Mouse (Mus musculus) heart, adult 2 months (tissue): ENCODE results near the gene Slc16a10. TPM values are rescaled to one million over a fixed set of nuclear protein-coding genes. Genes with fewer than 3 reads are reported as not detected.

Source experiments
- DNase-seq, 2 experiments: peaks; one replicate each; pipeline ENCODE4 v3.0.0; 2021
- H3K27ac ChIP-seq: fragments of 200-600 bp; 2 replicates; pipeline ENCODE4 v1.8.1; 2022
- H3K27me3 ChIP-seq: fragments of 200-500 bp; 2 replicates; pipeline ENCODE4 v1.6.1; 2012; ENCODE audit warnings: mild to moderate bottlenecking, low read length, inconsistent platforms, mixed read lengths; ENCODE audit not compliant: control insufficient read depth, insufficient read depth
- H3K36me3 ChIP-seq: fragments of 200-500 bp; 2 replicates; pipeline ENCODE4 v1.6.1; 2012; ENCODE audit warnings: low read length, inconsistent platforms; ENCODE audit not compliant: control insufficient read depth, insufficient read depth
- H3K4me1 ChIP-seq: fragments of 200-500 bp; 2 replicates; pipeline ENCODE4 v1.6.1; 2011; ENCODE audit warnings: low read length; ENCODE audit not compliant: control insufficient read depth, insufficient read depth
- H3K4me3 ChIP-seq: fragments of 200-600 bp; 2 replicates; pipeline ENCODE4 v1.8.1; 2022
- H3K79me2 ChIP-seq: fragments of 200-500 bp; replicated peaks from 2 replicates; pipeline ENCODE4 v1.6.1; 2012; ENCODE audit warnings: mild to moderate bottlenecking, inconsistent platforms, low read length, moderate library complexity, mixed read lengths; ENCODE audit not compliant: control insufficient read depth, insufficient read depth
- H3K9ac ChIP-seq: fragments of 200-500 bp; 2 replicates; pipeline ENCODE4 v1.6.1; 2012; ENCODE audit warnings: low read depth, mild to moderate bottlenecking, control low read depth, inconsistent platforms, low read length, mixed read lengths
- CTCF ChIP-seq: fragments of 200-600 bp; IDR thresholded peaks from 2 replicates; pipeline ENCODE4 v1.8.1; 2022; ENCODE audit warnings: antibody characterized with exemption, mild to moderate bottlenecking, moderate library complexity
- EP300 ChIP-seq: fragments of 200-500 bp; IDR thresholded peaks from 2 replicates; pipeline ENCODE4 v1.6.1; 2011; ENCODE audit warnings: low read depth, low read length, control low read depth; ENCODE audit not compliant: insufficient read depth
- POLR2A ChIP-seq: fragments of 200-500 bp; IDR thresholded peaks from 2 replicates; pipeline ENCODE4 v1.6.1; 2011; ENCODE audit warnings: mild to moderate bottlenecking, low read depth, low read length, control low read depth; ENCODE audit not compliant: insufficient read depth
- WGBS: fragments of 180-500 bp; shearing (Covaris S2); methylation state at CpG from one replicate; pipeline ENCODE4 v1.1.7; 2018; 5-methylcytosine and 5-hydroxymethylcytosine counted together
- intact Hi-C: fragments of 180-260 bp; cut with DNase I; formaldehyde crosslinking; loops from one replicate; pipeline ENCODE4 v1.15.1; 2025
- polyA plus RNA-seq: library from polyadenylated mRNA; depleted of rRNA; stranded (reverse); fragments of >200 nt; gene quantifications from 2 replicates; pipeline ENCODE4 v1.2.3, GENCODE M21; 2012
- total RNA-seq, 2 experiments: library from RNA; stranded (reverse); gene quantifications; 2 replicates each; pipeline ENCODE4 v1.2.3; 2021

Gene Slc16a10
- total and polyA plus RNA-seq, 3 experiments: 15.3 to 21.9 (median 21.0) TPM

DNA sequence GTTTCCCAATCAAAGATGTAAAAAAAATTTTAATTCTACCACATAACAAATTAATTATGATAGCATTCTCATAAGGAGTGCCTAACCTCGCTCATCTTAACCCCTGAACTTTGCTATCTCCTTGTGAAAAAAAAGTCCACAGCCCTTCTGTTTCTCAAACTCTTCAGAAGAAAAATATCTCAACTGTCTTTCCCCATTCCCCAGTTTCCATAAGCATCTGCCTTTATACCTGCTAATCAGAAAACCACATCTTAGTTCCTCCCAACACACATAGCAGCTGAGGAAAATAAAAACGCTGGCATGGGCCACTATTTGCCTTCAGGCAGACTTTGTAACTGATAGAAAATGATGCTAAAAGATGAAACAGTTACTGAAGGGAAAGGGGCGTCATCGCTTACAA is 17.5 kb downstream of the Slc16a10 start:
- Histone ChIP-seq H3K27me3 (no peaks in the 10 kb centered on the region), H3K79me2 (no peaks in the 10 kb centered on the region), H3K36me3 (peaks cover 6% of the 10 kb centered on the region; the same call in 1 of the 2 replicates), H3K9ac (no peak overlapping the region), H3K4me3 (no peak overlapping the region), H3K27ac (no peak overlapping the region; the same call in 1 of the 2 replicates), H3K4me1 (peaks cover 5% of the 10 kb centered on the region)
- no peak for DNase-seq
- TF ChIP-seq EP300: no peak
- TF ChIP-seq CTCF: no peak
- no peak for TF ChIP-seq POLR2A
- WGBS: 80% methylated on average over 4 of the region's 4 CpGs
- intact Hi-C loops: no loop called here

DNA sequence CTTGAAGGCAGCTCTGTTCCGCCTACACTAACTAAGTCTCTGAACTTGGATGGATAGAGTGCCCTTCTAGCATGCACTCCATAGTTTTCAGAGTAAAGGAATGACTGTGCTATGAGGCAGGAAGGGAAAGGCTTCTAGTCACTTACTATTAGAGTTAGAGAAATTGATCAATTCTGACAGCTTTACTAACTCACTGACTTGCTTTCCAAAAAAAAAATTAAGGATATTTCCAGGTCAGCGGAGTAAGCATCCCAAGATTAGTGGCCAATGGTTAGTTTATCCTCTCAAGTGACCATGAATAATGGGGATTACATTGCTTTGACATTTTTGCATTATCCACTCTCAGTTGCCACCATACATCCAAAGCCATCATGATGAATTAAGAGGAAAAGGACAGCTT is 18.0 kb downstream of the Slc16a10 start:
- intact Hi-C loops: no loop called here

DNA sequence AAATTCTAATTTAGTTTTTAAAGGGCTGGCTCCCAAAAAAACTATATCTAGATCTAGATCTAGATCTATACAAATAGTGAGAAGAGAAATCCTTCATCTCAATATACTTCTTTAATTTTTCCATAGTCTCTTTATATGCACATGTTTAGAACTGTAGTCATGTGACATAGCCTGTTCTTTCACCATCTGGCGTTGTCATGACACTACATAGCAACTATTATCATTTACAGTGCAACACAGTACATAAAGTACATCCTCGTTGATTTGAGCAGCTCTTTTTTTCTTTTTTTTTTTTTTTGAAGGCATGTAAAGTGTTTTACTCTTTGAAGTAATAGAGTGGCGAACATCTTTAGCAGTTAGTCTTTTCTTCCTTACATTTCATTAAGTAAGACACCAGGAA is 22.6 kb downstream of the Slc16a10 start:
- TF ChIP-seq POLR2A (no peak), EP300 (no peak), CTCF (no peak)
- H3K4me1 ChIP-seq: peaks cover 2% of the 10 kb centered on the region; the same call in 1 of the 2 replicates

More for the DNA sequence above, 18.0 kb downstream of the Slc16a10 start:
- no peak for DNase-seq
- TF ChIP-seq EP300 (no peak), CTCF (no peak), POLR2A (no peak)
- WGBS: 90% methylated on average over 2 of the region's 2 CpGs
- peaks cover 4% of the 10 kb centered on the region; the same call in 1 of the 2 replicates for H3K36me3 ChIP-seq
- H3K79me2 ChIP-seq: no peaks in the 10 kb centered on the region
- H3K27ac ChIP-seq: no peak overlapping the region
- no peak overlapping the region for H3K9ac ChIP-seq
- H3K4me3 ChIP-seq: no peak overlapping the region
- no peaks in the 10 kb centered on the region for H3K27me3 ChIP-seq
- H3K4me1 ChIP-seq: peaks cover 5% of the 10 kb centered on the region

DNA sequence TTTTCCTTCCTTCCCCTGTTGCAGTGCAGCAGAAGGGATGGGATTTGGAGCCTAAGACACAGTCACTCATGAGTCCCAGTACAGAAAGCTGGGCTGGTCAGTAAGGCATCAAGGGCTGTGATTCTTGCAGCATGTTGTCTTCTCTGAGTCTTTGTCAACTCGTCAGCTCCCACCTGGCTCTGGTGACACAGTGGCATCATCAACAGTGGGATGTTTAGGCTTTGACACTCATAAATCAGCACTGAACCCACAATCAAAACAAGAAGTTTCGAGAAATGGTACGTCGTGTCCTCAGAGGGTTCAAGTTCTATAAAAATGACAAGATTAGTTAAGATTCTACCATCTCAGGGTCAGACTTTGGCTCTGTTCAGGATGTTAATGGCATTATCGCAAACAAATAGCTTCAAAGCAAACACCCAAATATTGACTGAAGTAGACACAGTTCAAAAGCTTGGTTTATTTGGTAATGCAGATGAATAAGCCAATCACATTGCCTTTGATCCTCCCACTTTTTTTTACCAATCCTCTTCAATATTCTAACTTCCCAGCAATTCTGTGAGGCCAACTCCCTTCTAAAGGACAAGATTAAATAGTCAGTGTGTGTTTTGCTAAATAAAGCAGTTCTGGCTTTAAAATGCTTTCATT is 23.2 kb downstream of the Slc16a10 start:
- 90% methylated on average over 5 of the region's 5 CpGs for WGBS
- Histone ChIP-seq H3K4me1 (peaks cover 2% of the 10 kb centered on the region; the same call in 1 of the 2 replicates), H3K27me3 (no peaks in the 10 kb centered on the region), H3K36me3 (no peaks in the 10 kb centered on the region), H3K27ac (no peak overlapping the region), H3K79me2 (no peaks in the 10 kb centered on the region), H3K4me3 (no peak overlapping the region), H3K9ac (no peak overlapping the region)
- no peak for DNase-seq
- TF ChIP-seq POLR2A: no peak
- TF ChIP-seq EP300: no peak
- no peak for TF ChIP-seq CTCF
- intact Hi-C loops: no loop called here

More for the DNA sequence above, 22.6 kb downstream of the Slc16a10 start:
- Histone ChIP-seq H3K9ac (no peak overlapping the region), H3K36me3 (no peaks in the 10 kb centered on the region), H3K27ac (no peak overlapping the region), H3K27me3 (no peaks in the 10 kb centered on the region), H3K79me2 (no peaks in the 10 kb centered on the region), H3K4me3 (no peak overlapping the region)
- no peak for DNase-seq
- WGBS: 69% methylated on average over 3 of the region's 3 CpGs
- intact Hi-C loops: no loop called here

DNA sequence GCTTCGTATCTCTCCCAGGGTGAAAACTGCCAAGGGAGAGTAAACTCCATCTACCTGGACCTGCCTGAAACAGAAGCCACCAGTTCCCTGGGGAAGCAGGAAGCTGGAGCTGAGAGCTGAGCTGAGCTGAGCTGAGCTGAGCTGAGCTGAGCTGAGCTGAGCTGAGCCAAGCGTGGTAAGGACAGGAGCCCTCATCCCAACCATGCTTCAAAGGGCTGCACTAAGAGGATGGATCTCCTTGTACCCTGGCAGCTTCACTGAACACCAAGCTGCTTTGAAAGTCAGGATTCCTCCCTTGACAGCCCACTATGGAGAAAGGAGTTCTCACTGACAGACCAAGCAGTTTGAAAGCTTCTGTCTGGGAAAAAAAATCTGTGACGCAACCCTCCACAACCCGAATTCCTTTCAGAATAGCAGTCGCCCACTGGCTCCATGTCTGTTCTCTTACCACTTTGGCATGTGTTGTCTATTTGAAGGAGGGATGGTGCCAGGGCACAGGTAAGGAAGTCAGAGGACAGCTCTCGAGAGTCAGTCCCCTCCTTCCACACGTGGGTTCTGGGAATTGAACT is 28.5 kb downstream of the Slc16a10 start:
- no peak overlapping the region for H3K27ac ChIP-seq
- H3K4me1 ChIP-seq: peaks cover 1% of the 10 kb centered on the region; the same call in 1 of the 2 replicates
- 0 out of 2 replicates have a peak, but pooled peaks cover 1% of the 10 kb centered on the region for H3K79me2 ChIP-seq
- no peak overlapping the region for H3K9ac ChIP-seq
- H3K4me3 ChIP-seq: no peak overlapping the region
- no peak for DNase-seq
- H3K27me3 ChIP-seq: no peaks in the 10 kb centered on the region
- intact Hi-C loops: no loop called here
- 67% methylated on average over 7 of the region's 7 CpGs for WGBS
- no peaks in the 10 kb centered on the region for H3K36me3 ChIP-seq
- TF ChIP-seq POLR2A: no peak
- TF ChIP-seq EP300: no peak
- no peak for TF ChIP-seq CTCF

DNA sequence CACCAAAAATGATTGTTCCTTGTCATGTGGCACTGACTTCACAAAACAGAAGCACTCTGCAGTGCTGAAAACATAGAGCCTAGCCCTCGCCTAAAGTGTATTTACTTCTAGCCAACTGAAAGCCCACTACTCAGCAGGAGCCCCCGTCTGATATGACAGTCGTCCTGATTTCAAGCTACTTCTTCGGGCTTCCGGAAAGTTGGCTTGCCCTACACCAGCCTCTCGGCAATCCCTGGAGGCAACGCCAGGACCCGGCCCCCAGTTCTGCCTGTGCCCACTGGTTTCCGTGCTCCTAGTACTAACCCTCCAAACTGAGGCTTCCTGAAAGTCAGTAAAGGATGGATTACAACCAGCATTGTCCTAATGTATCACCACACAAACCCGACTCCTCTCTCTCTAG is 29.8 kb downstream of the Slc16a10 start:
- no peaks in the 10 kb centered on the region for H3K27me3 ChIP-seq
- H3K4me1 ChIP-seq: peaks cover 5% of the 10 kb centered on the region
- TF ChIP-seq CTCF (no peak), EP300 (no peak), POLR2A (no peak)
- peaks cover 1% of the 10 kb centered on the region; the same call in 1 of the 2 replicates for H3K79me2 ChIP-seq
- 82% methylated on average over 10 of the region's 10 CpGs for WGBS
- no peak overlapping the region for H3K4me3 ChIP-seq
- H3K9ac ChIP-seq: no peak overlapping the region
- intact Hi-C loops: no loop called here
- no peak for DNase-seq
- H3K36me3 ChIP-seq: no peaks in the 10 kb centered on the region; the same call in 1 of the 2 replicates
- no peak overlapping the region for H3K27ac ChIP-seq
